Mouse (Mus musculus) CH12.LX (cell line): ENCODE measurements around the gene Sorbs2. TPM values are rescaled to one million over a fixed set of nuclear protein-coding genes. Genes with fewer than 3 reads are reported as not detected.

ENCODE experiments used
- DNase-seq: peaks from one replicate; pipeline ENCODE4 v3.0.0-alpha.2; 2013; ENCODE audit errors: extremely low read depth
- H3K27ac ChIP-seq: 2 replicates; pipeline ENCODE4 v1.5.1; 2012; ENCODE audit warnings: low read depth, mild to moderate bottlenecking, control low read depth, moderate library complexity; ENCODE audit not compliant: insufficient read depth
- H3K27me3 ChIP-seq: replicated peaks from 2 replicates; pipeline ENCODE3; 2012; ENCODE audit warnings: inconsistent platforms
- H3K36me3 ChIP-seq, 2 experiments: replicated peaks in 1 of 2; 2 replicates each; pipeline versions ENCODE3 to v1.6.1; 2012; ENCODE audit warnings: inconsistent platforms in 1 of 2, low read length in 1 of 2, mild to moderate bottlenecking in 1 of 2, mixed read lengths in 1 of 2, moderate library complexity in 1 of 2; ENCODE audit not compliant: control insufficient read depth in 1 of 2, insufficient read depth in 1 of 2
- H3K4me1 ChIP-seq, 2 experiments: 2 replicates each; pipeline ENCODE4 v1.6.1; 2012; ENCODE audit warnings: inconsistent platforms in 1 of 2, moderate library complexity in 1 of 2; ENCODE audit not compliant: insufficient read depth in 2 of 2, control insufficient read depth in 1 of 2
- H3K4me2 ChIP-seq: 2 replicates; pipeline ENCODE4 v1.6.1; 2012; ENCODE audit warnings: low read depth, mild to moderate bottlenecking, control low read depth; ENCODE audit not compliant: poor library complexity, insufficient read depth, severe bottlenecking
- H3K4me3 ChIP-seq, 3 experiments: fragments of 150-350 bp in 1 of 3; sonication (generic) in 1 of 3; replicated peaks in 1 of 3; 2 replicates each; pipeline versions ENCODE3 to v1.5.1; 2011 to 2012; ENCODE audit warnings: low read depth in 2 of 3, low read length in 2 of 3, mild to moderate bottlenecking in 2 of 3, moderate library complexity in 2 of 3, control low read depth in 1 of 3, improper control_type of control experiment in 1 of 3, inconsistent platforms in 1 of 3, mixed read lengths in 1 of 3; ENCODE audit not compliant: poor library complexity in 1 of 3
- H3K79me2 ChIP-seq: replicated peaks from 2 replicates; pipeline ENCODE4 v1.6.1; 2012; ENCODE audit warnings: mild to moderate bottlenecking, moderate library complexity; ENCODE audit not compliant: control insufficient read depth, poor library complexity, insufficient read depth, severe bottlenecking; ENCODE audit errors: extremely low read depth
- H3K9ac ChIP-seq: 2 replicates; pipeline ENCODE4 v1.6.1; 2012; ENCODE audit warnings: low read depth, mild to moderate bottlenecking, control low read depth, moderate library complexity; ENCODE audit not compliant: insufficient read depth
- H3K9me3 ChIP-seq: replicated peaks from 2 replicates; pipeline ENCODE3; 2012; ENCODE audit warnings: low read length, inconsistent platforms, mixed read lengths
- CTCF ChIP-seq, 2 experiments: IDR thresholded peaks in 1 of 2; conservative IDR thresholded peaks in 1 of 2; 2 replicates each; pipeline ENCODE4 v1.5.1; 2011 to 2012; ENCODE audit warnings: low read depth in 2 of 2, low read length in 2 of 2, improper control_type of control experiment in 1 of 2, inconsistent platforms in 1 of 2, mild to moderate bottlenecking in 1 of 2, moderate library complexity in 1 of 2
- E2F4 ChIP-seq: IDR thresholded peaks from 2 replicates; pipeline ENCODE4 v1.6.1; 2011; ENCODE audit warnings: low read depth, low read length, improper control_type of control experiment; ENCODE audit not compliant: insufficient replicate concordance
- ETS1 ChIP-seq: conservative IDR thresholded peaks from 2 replicates; pipeline ENCODE4 v1.6.1; 2012; ENCODE audit warnings: low read depth, mild to moderate bottlenecking, inconsistent platforms, low read length, improper control_type of control experiment, moderate library complexity
- HCFC1 ChIP-seq: IDR thresholded peaks from 2 replicates; pipeline ENCODE4 v1.6.1; 2012; ENCODE audit warnings: low read depth, mild to moderate bottlenecking, inconsistent platforms, low read length, improper control_type of control experiment
- IRF4 ChIP-seq: IDR thresholded peaks from 2 replicates; pipeline ENCODE4 v1.6.1; 2014; ENCODE audit warnings: low read depth, mild to moderate bottlenecking, inconsistent platforms, low read length, improper control_type of control experiment
- JUN ChIP-seq: IDR thresholded peaks from 2 replicates; pipeline ENCODE4 v1.6.1; 2011; ENCODE audit warnings: low read depth, mild to moderate bottlenecking, low read length, improper control_type of control experiment, moderate library complexity; ENCODE audit not compliant: insufficient read depth
- JUND ChIP-seq: conservative IDR thresholded peaks from 2 replicates; pipeline ENCODE4 v1.6.1; 2011; ENCODE audit warnings: low read depth, low read length, improper control_type of control experiment
- KAT2A ChIP-seq: IDR thresholded peaks from 2 replicates; pipeline ENCODE4 v1.6.1; 2012; ENCODE audit warnings: low read length, improper control_type of control experiment, inconsistent platforms; ENCODE audit not compliant: insufficient replicate concordance
- MAZ ChIP-seq: IDR thresholded peaks from 2 replicates; pipeline ENCODE4 v1.6.1; 2012; ENCODE audit warnings: low read depth, mild to moderate bottlenecking, inconsistent platforms, low read length, improper control_type of control experiment, moderate library complexity
- MEF2A ChIP-seq: IDR thresholded peaks from 2 replicates; pipeline ENCODE4 v1.6.1; 2014; ENCODE audit warnings: low read depth, mild to moderate bottlenecking, inconsistent platforms, low read length, improper control_type of control experiment, borderline replicate concordance
- MXI1 ChIP-seq: IDR thresholded peaks from 2 replicates; pipeline ENCODE4 v1.6.1; 2011; ENCODE audit warnings: mild to moderate bottlenecking, low read depth, low read length, improper control_type of control experiment
- MYC ChIP-seq: IDR thresholded peaks from 2 replicates; pipeline ENCODE4 v1.6.1; 2011; ENCODE audit warnings: low read depth, mild to moderate bottlenecking, improper control_type of control experiment, low read length
- NELFE ChIP-seq: IDR thresholded peaks from 2 replicates; pipeline ENCODE4 v1.6.1; 2011; ENCODE audit warnings: low read depth, low read length, improper control_type of control experiment
- NRF1 ChIP-seq: IDR thresholded peaks from 2 replicates; pipeline ENCODE4 v1.6.1; 2014; ENCODE audit warnings: low read depth, mild to moderate bottlenecking, inconsistent platforms, low read length, improper control_type of control experiment, moderate library complexity
- POLR2A ChIP-seq: IDR thresholded peaks from 2 replicates; pipeline ENCODE4 v1.6.1; 2011; ENCODE audit warnings: low read depth, mild to moderate bottlenecking, improper control_type of control experiment, low read length
- RAD21 ChIP-seq: IDR thresholded peaks from 2 replicates; pipeline ENCODE4 v1.6.1; 2011; ENCODE audit warnings: low read depth, mild to moderate bottlenecking, low read length, improper control_type of control experiment, moderate library complexity
- RCOR1 ChIP-seq: conservative IDR thresholded peaks from 2 replicates; pipeline ENCODE4 v1.6.1; 2012; ENCODE audit warnings: low read depth, mild to moderate bottlenecking, inconsistent platforms, low read length, improper control_type of control experiment
- SIN3A ChIP-seq: IDR thresholded peaks from 2 replicates; pipeline ENCODE4 v1.6.1; 2012; ENCODE audit warnings: low read length, improper control_type of control experiment, inconsistent platforms
- TCF12 ChIP-seq: IDR thresholded peaks from 2 replicates; pipeline ENCODE4 v1.6.1; 2014; ENCODE audit warnings: low read depth, mild to moderate bottlenecking, inconsistent platforms, low read length, improper control_type of control experiment
- USF1 ChIP-seq: IDR thresholded peaks from 2 replicates; pipeline ENCODE4 v1.6.1; 2014; ENCODE audit warnings: low read depth, mild to moderate bottlenecking, inconsistent platforms, low read length, improper control_type of control experiment
- ZC3H11A ChIP-seq: IDR thresholded peaks from 2 replicates; pipeline ENCODE4 v1.6.1; 2012; ENCODE audit warnings: low read depth, mild to moderate bottlenecking, inconsistent platforms, low read length, improper control_type of control experiment
- dilution Hi-C: fragments of 300-500 bp; cut with MboI; formaldehyde crosslinking; loops from 2 replicates; pipeline ENCODE4 v1.14.3; 2020; ENCODE audit warnings: low sequenced_read_pairs; ENCODE audit not compliant: extremely low pct_unique_long_range_greater_than_20kb, extremely low pct_ligation_motif_present
- in situ Hi-C: fragments of 300-500 bp; cut with MboI; formaldehyde crosslinking; loops from 3 replicates; pipeline ENCODE4 v1.14.3; 2019; ENCODE audit warnings: low sequenced_read_pairs, low pct_ligation_motif_present, low pct_unique_long_range_greater_than_20kb, mixed read lengths
- polyA plus RNA-seq: library from polyadenylated mRNA; unstranded; fragments of >175 nt; gene quantifications from 2 replicates; pipeline ENCODE4 v1.2.1, GENCODE M21; 2012; ENCODE audit warnings: low read depth; ENCODE audit not compliant: insufficient read length
- total RNA-seq, 2 experiments: library from RNA; depleted of rRNA; stranded (reverse); fragments of 300-350 nt in 1 of 2; fragments of >200 nt in 1 of 2; gene quantifications; 2 replicates each; pipeline ENCODE4 v1.2.3; 2012 to 2014

The Sorbs2 gene
- total and polyA plus RNA-seq, 3 experiments: not detected

DNA sequence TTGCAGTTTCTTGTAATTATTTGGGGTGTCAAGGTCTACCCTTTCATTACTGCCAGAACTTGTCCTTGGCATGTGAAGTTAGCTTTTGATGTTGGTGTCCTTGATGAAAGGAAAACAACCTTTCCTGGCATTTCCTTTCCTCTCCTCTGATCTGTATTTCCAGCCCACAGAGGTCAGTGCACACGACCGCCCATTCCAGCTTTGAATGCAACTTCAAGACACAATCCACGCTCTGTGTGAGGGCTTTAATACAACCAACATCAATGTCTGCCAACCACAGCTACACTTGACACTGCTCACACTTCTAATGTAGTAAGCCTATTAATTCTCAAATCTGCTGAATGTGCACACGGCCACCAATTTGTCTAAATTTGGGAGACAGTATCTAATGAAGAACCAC is 47.0 kb downstream of the Sorbs2 start:
- TF ChIP-seq MXI1 (no peak), MEF2A (no peak), MAZ (no peak), ETS1 (no peak), USF1 (no peak), NRF1 (no peak), ZC3H11A (no peak), TCF12 (no peak), HCFC1 (no peak), JUN (no peak), RCOR1 (no peak), RAD21 (no peak), SIN3A (no peak), IRF4 (no peak), JUND (no peak), POLR2A (no peak), NELFE (no peak), MYC (no peak)
- no peak for DNase-seq
- dilution Hi-C loops (no loop called here), in situ Hi-C loops (no loop called here)
- Histone ChIP-seq H3K9me3 (no peaks in the 10 kb centered on the region), H3K9ac (no peak overlapping the region), H3K27ac (no peak overlapping the region), H3K4me2 (no peak overlapping the region), H3K4me1 (no peaks in the 10 kb centered on the region), H3K79me2 (no peaks in the 10 kb centered on the region), H3K27me3 (no peaks in the 10 kb centered on the region), H3K4me3 (no peak overlapping the region), H3K36me3 (no peaks in the 10 kb centered on the region)

DNA sequence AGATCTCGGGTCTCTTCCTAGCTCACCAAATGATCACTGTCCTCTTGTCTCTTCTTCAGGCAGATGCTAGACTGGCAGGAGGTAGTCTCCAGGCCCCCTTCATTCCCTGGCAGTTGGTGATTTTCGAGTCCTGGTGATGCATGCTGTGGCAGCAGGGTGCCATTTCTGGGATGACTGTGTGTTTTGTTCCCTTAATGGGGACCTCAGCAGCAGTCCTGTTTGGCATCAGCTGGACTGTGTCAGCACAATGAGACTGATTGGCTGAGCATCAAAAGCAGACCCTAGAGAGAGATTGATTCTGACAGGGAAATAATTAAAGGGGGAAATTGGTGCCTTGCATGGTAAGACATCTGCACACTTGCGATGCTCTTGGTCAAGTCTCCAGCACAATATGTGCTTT is 50.3 kb downstream of the Sorbs2 start:
- Histone ChIP-seq H3K4me2 (no peak overlapping the region), H3K4me3 (no peak overlapping the region), H3K9ac (no peak overlapping the region), H3K4me1 (no peaks in the 10 kb centered on the region), H3K27ac (no peak overlapping the region), H3K27me3 (no peaks in the 10 kb centered on the region), H3K36me3 (no peaks in the 10 kb centered on the region), H3K9me3 (no peaks in the 10 kb centered on the region), H3K79me2 (no peaks in the 10 kb centered on the region)
- in situ Hi-C loops (no loop called here), dilution Hi-C loops (no loop called here)
- DNase-seq: no peak
- no peak for TF ChIP-seq KAT2A
- TF ChIP-seq SIN3A: no peak
- TF ChIP-seq CTCF (conservative IDR thresholded peaks at IDR 0.05 in 1 of 2, IDR thresholded peaks at IDR 0.05 in 1 of 2; ENCODE audit: low read depth in 2 of 2, low read length in 2 of 2): no peak
- TF ChIP-seq E2F4: no peak
